Mouse (Mus musculus): ENCODE results near the gene Gsdme. TPM values are rescaled to one million over a fixed set of nuclear protein-coding genes. Genes with fewer than 3 reads are reported as not detected.

The Gsdme gene
- total and polyA plus RNA-seq, 3 experiments = 0.27 to 1.5 TPM; not detected in 1

DNA sequence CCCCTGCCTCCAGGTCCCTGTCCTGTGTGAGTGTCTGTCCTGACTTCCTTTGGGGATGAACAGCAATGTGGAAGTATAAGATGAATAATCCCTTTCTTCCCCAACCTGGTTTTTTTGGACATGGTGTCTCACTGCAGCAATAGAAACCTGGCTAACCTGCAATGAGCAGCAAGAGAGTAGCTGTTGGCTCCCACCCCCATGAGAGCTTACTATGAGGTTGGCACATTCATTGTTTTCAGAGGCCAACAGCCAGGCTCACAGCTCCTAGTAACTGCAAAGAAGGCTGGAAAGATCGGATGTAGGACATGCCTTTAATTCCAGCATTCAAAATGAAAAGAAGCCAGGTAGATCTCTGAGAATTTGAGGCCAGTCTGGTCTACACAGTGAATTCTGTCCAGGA is 9.8 kb upstream of the Gsdme start (continued):
- no peak for TF ChIP-seq USF2 (IDR thresholded peaks at IDR 0.05; ENCODE audit: borderline replicate concordance in 1 of 2, insufficient read depth in 1 of 2, low read depth in 1 of 2, low read length in 2 of 2)

DNA sequence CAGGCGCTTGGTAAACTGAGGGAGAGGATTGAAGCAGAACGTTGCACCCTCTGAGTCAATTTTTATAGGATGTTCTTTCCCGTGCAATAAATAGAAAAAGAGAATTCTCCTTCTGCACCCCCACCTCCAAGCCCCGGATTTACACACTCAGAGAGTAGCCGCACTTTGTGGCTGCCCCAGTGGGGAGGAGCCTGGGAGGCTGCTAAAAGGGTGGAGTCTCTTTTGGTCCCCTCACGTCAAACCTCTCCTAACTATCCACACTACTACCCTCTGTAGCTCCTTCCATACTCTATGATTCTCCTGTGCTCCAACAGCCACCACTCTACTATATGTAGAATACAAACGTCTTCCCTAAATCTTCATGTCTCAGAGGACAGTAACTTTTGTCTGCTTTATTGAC is 1.4 kb downstream of the Gsdme start:
- Histone ChIP-seq H3K9me3 (replicated peaks; ENCODE audit: insufficient read depth, low read length) (no peaks in the 10 kb centered on the region), H3K27me3 (ENCODE audit: control insufficient read depth in 1 of 2, insufficient read depth in 2 of 2, low read length in 2 of 2) (peaks cover 4 to 8% of the 10 kb centered on the region in 2 experiments), H3K4me3 (ENCODE audit: control insufficient read depth in 1 of 2, insufficient read depth in 1 of 2, low read depth in 2 of 2, low read length in 2 of 2) (no peak overlapping the region), H3K27ac (ENCODE audit: control insufficient read depth, low read depth, low read length) (no peak overlapping the region), H3K79me2 (ENCODE audit: control insufficient read depth, insufficient read depth, low read length, poor library complexity) (no peaks in the 10 kb centered on the region), H3K4me1 (ENCODE audit: control insufficient read depth in 1 of 2, insufficient read depth in 2 of 2, low read length in 2 of 2) (no peaks in the 10 kb centered on the region), H3K36me3 (ENCODE audit: control insufficient read depth in 1 of 2, insufficient read depth in 2 of 2, low read length in 2 of 2) (no peaks in the 10 kb centered on the region), H3K9ac (ENCODE audit: control insufficient read depth, low read depth, low read length, poor library complexity, severe bottlenecking) (no peak overlapping the region)
- TF ChIP-seq NELFE (IDR thresholded peaks at IDR 0.05; ENCODE audit: low read depth, low read length) = no peak
- TF ChIP-seq CHD2 (IDR thresholded peaks at IDR 0.05; ENCODE audit: low read length) = no peak
- no peak for TF ChIP-seq GABPA (IDR thresholded peaks at IDR 0.05; ENCODE audit: low read depth, low read length)
- no peak for TF ChIP-seq ZNF384 (IDR thresholded peaks at IDR 0.05; ENCODE audit: low read depth, low read length)
- TF ChIP-seq POLR2A (IDR thresholded peaks at IDR 0.05; ENCODE audit: control insufficient read depth in 1 of 2, insufficient read depth in 1 of 2, low read depth in 1 of 2, low read length in 2 of 2, poor library complexity in 1 of 2) = no peak
- TF ChIP-seq MYC (IDR thresholded peaks at IDR 0.05; ENCODE audit: low read depth, low read length) = no peak
- TF ChIP-seq KAT2A (conservative IDR thresholded peaks at IDR 0.05; ENCODE audit: low read depth, low read length) = no peak
- no peak for TF ChIP-seq TCF12 (IDR thresholded peaks at IDR 0.05; ENCODE audit: low read depth, low read length)
- TF ChIP-seq TBP (IDR thresholded peaks at IDR 0.05; ENCODE audit: low read depth, low read length) = no peak
- no peak for TF ChIP-seq USF2 (IDR thresholded peaks at IDR 0.05; ENCODE audit: borderline replicate concordance in 1 of 2, insufficient read depth in 1 of 2, low read depth in 1 of 2, low read length in 2 of 2)
- no peak for TF ChIP-seq POLR2AphosphoS5 (IDR thresholded peaks at IDR 0.05; ENCODE audit: borderline replicate concordance, low read depth, low read length)
- DNase-seq (ENCODE audit: low read depth, low spot score) = no peak

GRCm38 (mm10) chr6:50261922-50262261 is 1.8 kb downstream of the Gsdme start:
- no peak overlapping the region for H3K9ac ChIP-seq (ENCODE audit: control insufficient read depth, low read depth, low read length, poor library complexity, severe bottlenecking)
- H3K27ac ChIP-seq (ENCODE audit: control insufficient read depth, low read depth, low read length) = no peak overlapping the region
- no peaks in the 10 kb centered on the region for H3K4me1 ChIP-seq (ENCODE audit: control insufficient read depth in 1 of 2, insufficient read depth in 2 of 2, low read length in 2 of 2)
- DNase-seq (ENCODE audit: low read depth, low spot score) = no peak
- no peak overlapping the region for H3K4me3 ChIP-seq (ENCODE audit: control insufficient read depth in 1 of 2, insufficient read depth in 1 of 2, low read depth in 2 of 2, low read length in 2 of 2)
- H3K36me3 ChIP-seq (ENCODE audit: control insufficient read depth in 1 of 2, insufficient read depth in 2 of 2, low read length in 2 of 2) = no peaks in the 10 kb centered on the region
- no peak for TF ChIP-seq POLR2AphosphoS2 (IDR thresholded peaks at IDR 0.05; ENCODE audit: low read length)
- no peak for TF ChIP-seq POLR2AphosphoS5 (IDR thresholded peaks at IDR 0.05; ENCODE audit: borderline replicate concordance, low read depth, low read length)
- H3K79me2 ChIP-seq (ENCODE audit: control insufficient read depth, insufficient read depth, low read length, poor library complexity) = no peaks in the 10 kb centered on the region
- H3K27me3 ChIP-seq (ENCODE audit: control insufficient read depth in 1 of 2, insufficient read depth in 2 of 2, low read length in 2 of 2) = peaks cover 4 to 8% of the 10 kb centered on the region in 2 experiments
- H3K9me3 ChIP-seq (replicated peaks; ENCODE audit: insufficient read depth, low read length) = no peaks in the 10 kb centered on the region

Data from MEL (cell line).